Mouse (Mus musculus): ENCODE results near the gene Lrrc4.

DNA sequence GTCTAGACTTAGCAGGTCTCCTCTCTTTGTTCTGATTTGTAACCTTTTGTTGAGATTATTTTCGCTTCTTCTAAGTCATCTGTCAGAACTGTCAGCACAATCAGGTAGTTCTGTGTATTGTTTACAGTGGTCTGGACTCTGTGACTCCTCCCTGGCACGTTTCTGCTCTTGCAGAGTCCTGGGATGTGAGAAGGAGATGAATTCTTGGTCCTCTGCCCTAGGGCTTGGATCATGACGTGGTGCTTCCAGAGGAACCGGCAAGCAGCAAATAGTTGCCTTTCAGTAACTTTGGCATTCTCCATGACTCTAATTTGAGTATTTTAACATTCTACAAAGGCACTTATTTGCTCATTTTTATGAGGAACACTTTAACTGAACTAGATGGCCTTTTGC, 113.7 kb downstream of the Lrrc4 start:
- TF ChIP-seq CTCF (IDR thresholded peaks at IDR 0.05; ENCODE audit: low read depth, low read length): no peak
- TF ChIP-seq GATA1 (IDR thresholded peaks at IDR 0.05; ENCODE audit: borderline replicate concordance, low read length): no peak
- no peak for TF ChIP-seq POLR2AphosphoS5 (IDR thresholded peaks at IDR 0.05; ENCODE audit: insufficient replicate concordance, low read depth, low read length)
